Mouse (Mus musculus) inflammation-experienced regulatory T-cells, adult 6 months (primary cell): Measurements from ENCODE around the gene Sptlc2. TPM values are rescaled to one million over a fixed set of nuclear protein-coding genes. Genes with fewer than 3 reads are reported as not detected.

ENCODE experiments used
- ATAC-seq: one replicate; pipeline ENCODE4 v1.8.0; 2017
- polyA plus RNA-seq, 3 experiments: library from polyadenylated mRNA; unstranded; fragments of 100-300 nt; shearing (Covaris generic); gene quantifications; one replicate each; pipeline ENCODE4 v1.2.1; 2017

Sptlc2 gene
- polyA plus RNA-seq, 3 experiments from 2014 or later: 69.9 to 85.2 (median 72.4) TPM

DNA sequence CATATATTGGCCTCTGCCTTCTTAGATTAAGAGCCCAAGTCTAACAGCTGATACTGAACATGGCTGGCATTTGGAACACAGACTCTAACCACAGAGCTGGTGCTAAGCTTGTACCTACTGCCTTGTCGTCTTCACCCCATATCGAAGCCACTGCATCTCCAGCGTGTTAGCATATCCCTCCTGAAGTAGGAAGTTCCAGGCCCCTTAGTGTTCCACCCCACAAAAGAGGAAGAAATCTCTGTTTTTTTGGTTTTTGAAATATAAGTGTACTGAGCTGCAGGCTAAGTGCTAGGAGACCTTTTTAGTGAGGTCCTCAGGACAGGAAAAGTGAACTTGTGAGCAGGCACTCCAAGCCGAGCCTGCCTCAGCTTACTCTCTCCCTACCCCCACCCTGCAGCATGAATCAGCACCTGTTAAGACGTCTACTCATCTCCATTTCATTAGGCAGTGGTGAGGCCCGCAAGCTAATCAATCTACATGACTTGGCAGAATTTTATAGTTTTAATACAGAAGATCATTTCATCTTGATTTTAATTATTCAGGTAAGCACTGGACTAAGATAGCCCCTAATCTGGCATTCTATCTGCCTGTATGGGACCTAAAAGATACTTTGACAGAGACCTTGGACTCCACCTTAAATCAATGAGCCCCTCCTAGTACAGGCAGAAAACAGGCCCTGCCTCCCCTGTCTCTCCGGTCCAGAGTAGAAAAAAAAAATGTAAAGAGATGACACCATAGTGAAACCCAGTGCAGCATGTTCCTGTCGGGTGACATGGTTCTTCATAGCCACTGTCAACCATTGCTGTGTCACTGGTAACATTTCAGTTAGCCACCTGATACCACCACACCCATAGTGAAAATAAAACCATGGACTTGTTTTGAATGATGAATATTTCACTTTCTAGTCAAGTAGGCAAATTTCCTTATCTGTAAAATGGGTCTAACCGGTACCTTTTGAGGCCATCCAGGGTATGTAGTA is 113.0 kb downstream of the Sptlc2 start:
- no peak for ATAC-seq

- no peak for ATAC-seq
Measured at GRCm38 (mm10) chr12:87267682-87268081, 120.5 kb downstream of the Sptlc2 start.

GRCm38 (mm10) chr12:87266827-87267603 is 121.1 kb downstream of the Sptlc2 start:
- peak; percentile 2 for ATAC-seq

DNA sequence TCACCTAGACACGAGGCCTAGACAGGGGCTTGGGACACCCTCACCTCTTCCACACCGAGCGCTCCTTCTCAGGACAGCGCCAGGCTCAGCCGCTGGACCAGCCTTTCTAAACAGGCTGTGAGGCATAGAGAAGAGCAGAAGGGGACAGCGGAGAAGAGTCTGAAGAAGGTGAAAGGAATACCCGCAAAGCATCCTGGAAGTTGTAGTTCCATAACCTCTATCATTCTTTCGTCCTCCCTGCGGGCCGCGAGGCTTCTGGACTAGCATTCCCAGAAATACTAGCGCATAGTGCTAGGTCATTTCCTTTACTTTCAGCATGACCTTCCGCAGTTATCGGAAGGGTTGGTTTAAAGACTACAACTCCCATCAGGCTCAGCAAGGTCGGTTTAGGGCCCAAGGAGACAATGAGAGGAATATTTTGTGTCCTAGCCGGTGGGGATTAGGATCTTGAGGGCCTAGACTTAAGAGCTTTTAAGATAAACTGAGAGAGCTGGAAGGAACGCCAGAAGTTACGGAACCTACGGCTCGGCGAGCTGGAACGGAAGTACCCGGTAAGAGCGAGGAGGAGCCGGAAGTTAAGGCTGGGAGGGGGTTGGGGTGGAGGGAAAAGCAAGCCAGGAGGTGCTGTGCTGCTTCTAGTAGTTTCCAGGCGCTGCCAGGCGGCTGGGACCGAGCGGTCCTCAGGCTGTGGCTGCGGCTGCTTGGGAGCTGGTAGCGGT is 121.9 kb downstream of the Sptlc2 start, which contains the start of the genes Vipas39 and Ahsa1:
Vipas39 (minus strand) TSS at position 149 of the 719 bp plus-strand sequence.
Ahsa1 (plus strand) TSS at position 372 of the 719 bp plus-strand sequence.
- peak; percentile 96 for ATAC-seq

GRCm38 (mm10) chr12:87265444-87265843 is 122.7 kb downstream of the Sptlc2 start:
- ATAC-seq: no peak

DNA sequence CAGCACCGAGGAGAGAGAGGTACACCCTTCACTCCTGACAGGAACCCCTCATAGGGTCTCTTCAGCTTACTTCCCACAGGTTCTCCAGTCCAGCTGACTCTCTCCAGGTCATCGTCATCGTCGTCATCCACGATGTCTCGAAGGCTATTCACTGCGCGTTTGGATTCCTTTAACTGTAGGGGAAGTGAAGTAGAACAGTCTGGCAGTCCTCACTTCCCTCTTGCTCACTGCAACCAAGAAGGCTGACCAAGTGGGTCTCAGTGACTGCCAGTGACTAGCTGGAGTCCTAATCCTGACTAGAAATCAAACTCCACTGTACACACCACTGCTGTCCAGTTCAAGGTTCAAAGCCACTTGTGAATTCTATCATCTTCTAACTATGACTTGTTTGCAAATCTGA is 127.6 kb downstream of the Sptlc2 start:
- ATAC-seq: no peak

GRCm38 (mm10) chr12:87256629-87257028 is 131.5 kb downstream of the Sptlc2 start:
- no peak for ATAC-seq

Other genes with a start within 250 kb of the Sptlc2 start
- gene Gstz1, start 241.2 kb downstream of the Sptlc2 start, polyA plus RNA-seq: 10 to 100 TPM; 10.5 to 21.8 (median 13.0) TPM
- 1 to 10 TPM in 2 of 3 experiments, under 1 TPM in 1; 0.69 to 1.1 (median 1.1) TPM for gene Pomt2, start 240.4 kb downstream of the Sptlc2 start, polyA plus RNA-seq
- 1 to 10 TPM; 1.9 to 4.5 (median 1.9) TPM for gene Samd15, start 188.6 kb downstream of the Sptlc2 start, polyA plus RNA-seq
- 1 to 10 TPM; 3.5 to 4.4 (median 3.5) TPM for gene Tmed8, start 187.9 kb downstream of the Sptlc2 start, polyA plus RNA-seq
- gene Noxred1, start 149.6 kb downstream of the Sptlc2 start, polyA plus RNA-seq: 1 to 10 TPM in 1 of 3 experiments, under 1 TPM in 2; 0.72 to 1.1 (median 0.85) TPM
- gene Vipas39, start 122.1 kb downstream of the Sptlc2 start, polyA plus RNA-seq: 10 to 100 TPM; 31.3 to 41.3 (median 38.9) TPM
- 100 to 1,000 TPM; 117 to 133 (median 126) TPM for gene Ahsa1, start 121.9 kb downstream of the Sptlc2 start, polyA plus RNA-seq
- not detected for gene Ism2, start 88.7 kb downstream of the Sptlc2 start, polyA plus RNA-seq
- gene Slirp, start 55.5 kb upstream of the Sptlc2 start, polyA plus RNA-seq: 100 to 1,000 TPM in 2 of 3 experiments, 10 to 100 TPM in 1; 83.7 to 126 (median 118) TPM
- 10 to 100 TPM; 44.0 to 72.1 (median 63.5) TPM for gene Alkbh1, start 55.7 kb upstream of the Sptlc2 start, polyA plus RNA-seq
- gene Snw1, start 83.9 kb upstream of the Sptlc2 start, polyA plus RNA-seq: 100 to 1,000 TPM; 207 to 236 (median 223) TPM
- gene Gm5788, start 106.4 kb upstream of the Sptlc2 start, polyA plus RNA-seq: not detected
- not detected for gene Gm8300, start 126.0 kb upstream of the Sptlc2 start, polyA plus RNA-seq
- gene Oog1, start 214.3 kb upstream of the Sptlc2 start, polyA plus RNA-seq: not detected
- gene Gm4027, start 230.5 kb upstream of the Sptlc2 start, polyA plus RNA-seq: not detected